9 mouse cellular contexts compared by ENCODE assay signal in the genomic region with DNA sequence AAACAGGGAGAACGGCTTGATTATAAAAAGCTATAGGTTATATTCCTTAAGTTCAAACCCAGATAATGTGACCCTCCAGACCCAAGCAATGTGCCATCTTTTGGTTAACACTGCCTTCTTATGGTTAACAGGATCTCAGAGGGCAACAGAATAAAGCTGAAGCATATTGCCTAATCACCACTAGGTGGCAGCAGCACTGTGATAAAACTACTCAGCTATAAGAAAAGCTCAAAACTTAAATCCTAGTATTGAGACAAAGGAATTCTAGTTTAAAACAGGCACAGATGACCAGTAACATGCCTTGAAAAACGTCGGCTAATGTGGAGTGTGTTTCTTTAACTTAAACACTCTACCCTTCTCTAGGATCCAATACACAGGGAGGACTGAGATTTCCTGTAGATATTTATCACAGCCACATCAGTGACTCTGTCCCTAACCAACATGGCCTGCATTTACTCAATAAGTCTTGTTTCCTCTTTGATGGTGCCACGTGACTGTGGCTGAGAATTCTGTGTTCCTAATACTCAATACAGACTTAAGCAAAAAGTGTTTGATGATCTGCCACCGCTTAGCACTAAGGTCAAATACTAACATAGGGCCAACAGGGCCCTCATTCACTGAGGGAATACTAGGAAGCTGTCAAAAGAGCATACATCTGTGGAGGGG. TPM values are rescaled to one million over a fixed set of nuclear protein-coding genes. Genes with fewer than 3 reads are reported as not detected.
DNase-seq lines count a peak whose midpoint lies in the region; ATAC-seq and TF ChIP-seq lines count a peak whose summit lies in the region.
"Had no signal": no experiment of that assay in that cellular context is flagged by ENCODE, and none has a peak within 500 bp of the region (broad histone marks: within the 10 kb centered on the region; RNA-seq: fewer than 3 reads in every experiment).

No protein-coding gene starts in this region.

- H3K27me3 ChIP-seq in hindbrain, embryonic 13.5 days: no peaks in the 10 kb centered on the region
- H3K27me3 ChIP-seq in hindbrain, embryonic 10.5 days (ENCODE audit: insufficient read depth, poor library complexity, severe bottlenecking): no peaks in the 10 kb centered on the region
- H3K27me3 ChIP-seq in G1E (ENCODE audit: insufficient read depth, low read length): no peaks in the 10 kb centered on the region
- H3K27me3 ChIP-seq in embryonic facial prominence, embryonic 10.5 days (replicated peaks; ENCODE audit: low read depth, poor library complexity, severe bottlenecking): no peaks in the 10 kb centered on the region
- H3K27me3 ChIP-seq in limb, embryonic 14.5 days (ENCODE audit: control insufficient read depth, insufficient read depth, low read length): no peaks in the 10 kb centered on the region
- H3K27me3 ChIP-seq: neural tube, embryonic 12.5 days had no signal

- 40% methylated on average over 5 of the region's 5 CpGs for WGBS in hindbrain, embryonic 13.5 days
- WGBS in hindbrain, embryonic 10.5 days: 35% methylated on average over 5 of the region's 5 CpGs
- 37% methylated on average over 5 of the region's 5 CpGs for WGBS in embryonic facial prominence, embryonic 10.5 days
- 32% methylated on average over 5 of the region's 5 CpGs for WGBS in limb, embryonic 14.5 days

- 0 out of 2 replicates have a peak overlapping the region, but pooled peaks have one; percentile 1 for H3K27ac ChIP-seq in hindbrain, embryonic 13.5 days
- no peak overlapping the region for H3K27ac ChIP-seq in hindbrain, embryonic 10.5 days
- peak overlapping the region; percentile 72 for H3K27ac ChIP-seq in embryonic facial prominence, embryonic 10.5 days (replicated peaks)
- peak overlapping the region; percentile 28; the same call in 1 of the 2 replicates for H3K27ac ChIP-seq in limb, embryonic 14.5 days (replicated peaks; ENCODE audit: low read depth, low read length)
- H3K27ac ChIP-seq: neural tube, embryonic 12.5 days had no signal

- peak; percentile 71 for TF ChIP-seq CTCF in G1E (IDR thresholded peaks at IDR 0.05; ENCODE audit: low read depth, low read length)

- H3K4me2 ChIP-seq in hindbrain, embryonic 13.5 days: no peak overlapping the region
- no peak overlapping the region for H3K4me2 ChIP-seq in limb, embryonic 14.5 days (replicated peaks; ENCODE audit: low read depth, low read length, severe bottlenecking)
- H3K4me2 ChIP-seq: neural tube, embryonic 12.5 days had no signal

- H3K4me3 ChIP-seq in hindbrain, embryonic 13.5 days: no peak overlapping the region
- no peak overlapping the region for H3K4me3 ChIP-seq in hindbrain, embryonic 10.5 days
- no peak overlapping the region for H3K4me3 ChIP-seq in G1E (ENCODE audit: low read depth, low read length)
- no peak overlapping the region for H3K4me3 ChIP-seq in embryonic facial prominence, embryonic 10.5 days
- no peak overlapping the region for H3K4me3 ChIP-seq in limb, embryonic 14.5 days (replicated peaks; ENCODE audit: low read length)
- H3K4me3 ChIP-seq: neural tube, embryonic 12.5 days had no signal

- H3K9ac ChIP-seq in hindbrain, embryonic 13.5 days: no peak overlapping the region
- no peak overlapping the region for H3K9ac ChIP-seq in limb, embryonic 14.5 days (ENCODE audit: low read depth, low read length, severe bottlenecking)
- H3K9ac ChIP-seq: neural tube, embryonic 12.5 days had no signal

- H3K4me1 ChIP-seq in hindbrain, embryonic 13.5 days (replicated peaks): peaks cover 17% of the 10 kb centered on the region
- peaks cover 11% of the 10 kb centered on the region for H3K4me1 ChIP-seq in hindbrain, embryonic 10.5 days (replicated peaks)
- peaks cover 21% of the 10 kb centered on the region for H3K4me1 ChIP-seq in G1E (ENCODE audit: insufficient read depth, low read depth, low read length)
- H3K4me1 ChIP-seq in embryonic facial prominence, embryonic 10.5 days: peaks cover 25% of the 10 kb centered on the region
- peaks cover 11% of the 10 kb centered on the region for H3K4me1 ChIP-seq in limb, embryonic 14.5 days (ENCODE audit: control insufficient read depth, insufficient read depth, low read length)

- H3K9me3 ChIP-seq in hindbrain, embryonic 13.5 days: no peaks in the 10 kb centered on the region
- H3K9me3 ChIP-seq in hindbrain, embryonic 10.5 days: no peaks in the 10 kb centered on the region
- H3K9me3 ChIP-seq in G1E (replicated peaks): no peaks in the 10 kb centered on the region
- H3K9me3 ChIP-seq in embryonic facial prominence, embryonic 10.5 days: no peaks in the 10 kb centered on the region
- H3K9me3 ChIP-seq in limb, embryonic 14.5 days (ENCODE audit: control insufficient read depth, low read length): no peaks in the 10 kb centered on the region
- H3K9me3 ChIP-seq: neural tube, embryonic 12.5 days had no signal

- no peak for DNase-seq in hindbrain, embryonic 10.5 days (ENCODE audit: low spot score)
- DNase-seq in 416B (ENCODE audit: low read depth): peak; percentile 90
- DNase-seq in G1E (ENCODE audit: low spot score): peak; percentile 13
- DNase-seq in embryonic facial prominence, embryonic 10.5 days (ENCODE audit: low spot score): peak; percentile 43
- peak; percentile 91 for DNase-seq in limb, embryonic 14.5 days (ENCODE audit: low spot score)
- peak; percentile 23 to 50 for DNase-seq in spleen, postnatal 36 days (ENCODE audit: low spot score in 2 of 2)
- no peak for DNase-seq in gastrocnemius, adult 8-10 months (ENCODE audit: low spot score in 2 of 2)

- TF ChIP-seq POLR2A in limb, embryonic 14.5 days (IDR thresholded peaks at IDR 0.05; ENCODE audit: borderline replicate concordance, extremely low read depth, insufficient read depth, insufficient read length): no peak

- H3K36me3 ChIP-seq in hindbrain, embryonic 13.5 days: peaks cover 14% of the 10 kb centered on the region
- H3K36me3 ChIP-seq in hindbrain, embryonic 10.5 days: peaks cover 19% of the 10 kb centered on the region
- peaks cover 31% of the 10 kb centered on the region for H3K36me3 ChIP-seq in G1E (replicated peaks)
- peaks cover 15% of the 10 kb centered on the region for H3K36me3 ChIP-seq in embryonic facial prominence, embryonic 10.5 days (replicated peaks)
- H3K36me3 ChIP-seq in limb, embryonic 14.5 days (ENCODE audit: control insufficient read depth, insufficient read depth, low read length): peaks cover 10% of the 10 kb centered on the region; the same call in 1 of the 2 replicates

- ATAC-seq in hindbrain, embryonic 13.5 days (ENCODE audit: low FRiP score): no peak
- no peak for ATAC-seq in G1E (ENCODE audit: extremely low read depth, insufficient number of reproducible peaks, low FRiP score, poor library complexity, severe bottlenecking)
- no peak for ATAC-seq in limb, embryonic 14.5 days (ENCODE audit: low FRiP score, low read depth)

RNA-seq across cellular contexts. Expression of gene Anapc13, which starts 3.8 kb away (rescaled TPM):
- 194 and 200 TPM in 2 replicates for polyA plus RNA-seq in hindbrain, embryonic 13.5 days (2015; fragmentation: Nextera tagmentation; extraction: Ambion mirVana)
- polyA plus RNA-seq in hindbrain, embryonic 10.5 days (2016; fragmentation: Nextera tagmentation; extraction: Ambion mirVana): 163 and 191 TPM in 2 replicates
- total RNA-seq in G1E (2014; fragmentation: Nextera tagmentation) (36.5 and 39.3 TPM in 2 replicates), G1E (2017) (103 and 137 TPM in 2 replicates)
- polyA plus RNA-seq in G1E (2012): 35.0 and 55.8 TPM in 2 replicates
- 146 and 164 TPM in 2 replicates for polyA plus RNA-seq in embryonic facial prominence, embryonic 10.5 days (2016; fragmentation: Nextera tagmentation; extraction: Ambion mirVana)
- 88.7 and 191 TPM in 2 replicates for polyA plus RNA-seq in limb, embryonic 14.5 days (2012; rRNA removed)
- 169 and 177 TPM in 2 replicates for polyA plus RNA-seq in limb, embryonic 14.5 days (2014; fragmentation: Nextera tagmentation; extraction: Ambion mirVana)
- total RNA-seq in gastrocnemius, adult 8-10 months (2022): 100 to 1,000 TPM; 232 to 263 (median 246) TPM

RNA-seq across cellular contexts. Expression of gene Cep63, which starts 4.0 kb away (rescaled TPM):
- 43.0 and 44.3 TPM in 2 replicates for polyA plus RNA-seq in hindbrain, embryonic 13.5 days (2015; fragmentation: Nextera tagmentation; extraction: Ambion mirVana)
- polyA plus RNA-seq in hindbrain, embryonic 10.5 days (2016; fragmentation: Nextera tagmentation; extraction: Ambion mirVana): 45.2 and 55.2 TPM in 2 replicates
- total RNA-seq in G1E (2014; fragmentation: Nextera tagmentation): 15.0 and 18.8 TPM in 2 replicates
- total RNA-seq in G1E (2017): 28.4 and 34.6 TPM in 2 replicates
- 9.8 and 15.0 TPM in 2 replicates for polyA plus RNA-seq in G1E (2012)
- 53.4 and 56.2 TPM in 2 replicates for polyA plus RNA-seq in embryonic facial prominence, embryonic 10.5 days (2016; fragmentation: Nextera tagmentation; extraction: Ambion mirVana)
- polyA plus RNA-seq in limb, embryonic 14.5 days (2012; rRNA removed): 15.2 and 28.1 TPM in 2 replicates
- polyA plus RNA-seq in limb, embryonic 14.5 days (2014; fragmentation: Nextera tagmentation; extraction: Ambion mirVana): 44.1 and 45.3 TPM in 2 replicates
- 10 to 100 TPM; 18.9 to 20.0 (median 19.0) TPM for total RNA-seq in gastrocnemius, adult 8-10 months (2022)

Comparison
In these comparisons a context has a peak if more than half of its experiments do, and no peak if none do; other contexts are left out.
1. DNase-seq: peak in 416B (single experiment), G1E (single experiment), embryonic facial prominence, embryonic 10.5 days (single experiment), limb, embryonic 14.5 days (single experiment) and spleen, postnatal 36 days (2 of 2); none in hindbrain, embryonic 10.5 days (single experiment) and gastrocnemius, adult 8-10 months (0 of 2).